Mouse (Mus musculus) thymus, postnatal 25 days (tissue): ENCODE results near the gene Ptk6.

Experiments used
- DNase-seq: peaks from one replicate; pipeline ENCODE4 v3.0.0; 2022

The Ptk6 gene

DNA sequence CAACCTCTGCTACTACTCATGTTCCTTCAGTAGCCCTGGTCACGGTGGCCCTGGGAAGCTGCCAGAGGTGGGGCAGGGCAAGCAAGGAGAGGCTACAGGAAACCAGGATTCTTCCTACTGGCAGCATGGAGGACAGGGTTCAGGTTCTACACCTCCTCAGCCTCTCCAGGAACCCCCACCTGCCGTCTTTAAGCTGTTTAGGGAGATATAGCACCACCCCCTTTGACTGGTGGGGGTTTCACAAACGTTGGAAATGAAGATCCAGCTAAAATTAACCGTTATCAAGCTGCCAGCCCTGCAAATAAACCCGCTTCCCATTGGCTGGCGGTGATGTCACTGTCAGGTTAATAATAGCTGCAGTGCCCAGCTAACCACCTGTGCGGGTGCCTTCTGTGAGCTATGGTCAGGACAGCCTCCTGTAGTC is 43.5 kb downstream of the Ptk6 start:
- DNase-seq = no peak

DNA sequence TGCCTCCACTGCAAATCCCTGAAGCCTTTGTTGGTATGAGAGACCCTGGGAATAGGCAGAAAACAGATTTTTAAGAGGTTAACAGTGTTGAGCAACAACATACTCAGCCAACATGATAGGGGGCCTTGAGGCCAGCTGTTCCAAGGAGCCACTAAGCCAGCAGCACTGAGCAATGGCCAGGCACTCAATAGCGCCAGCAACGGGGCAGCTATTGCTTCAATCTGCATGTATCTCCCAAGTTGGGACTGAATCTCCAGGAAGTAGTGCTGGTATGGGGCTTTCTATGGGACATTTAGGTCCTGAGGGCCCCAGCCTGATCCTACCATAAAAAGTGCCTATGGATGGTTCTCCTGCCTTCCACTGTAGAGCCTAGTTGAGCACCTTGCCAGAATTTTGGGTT is 44.1 kb downstream of the Ptk6 start:
- no peak for DNase-seq

DNA sequence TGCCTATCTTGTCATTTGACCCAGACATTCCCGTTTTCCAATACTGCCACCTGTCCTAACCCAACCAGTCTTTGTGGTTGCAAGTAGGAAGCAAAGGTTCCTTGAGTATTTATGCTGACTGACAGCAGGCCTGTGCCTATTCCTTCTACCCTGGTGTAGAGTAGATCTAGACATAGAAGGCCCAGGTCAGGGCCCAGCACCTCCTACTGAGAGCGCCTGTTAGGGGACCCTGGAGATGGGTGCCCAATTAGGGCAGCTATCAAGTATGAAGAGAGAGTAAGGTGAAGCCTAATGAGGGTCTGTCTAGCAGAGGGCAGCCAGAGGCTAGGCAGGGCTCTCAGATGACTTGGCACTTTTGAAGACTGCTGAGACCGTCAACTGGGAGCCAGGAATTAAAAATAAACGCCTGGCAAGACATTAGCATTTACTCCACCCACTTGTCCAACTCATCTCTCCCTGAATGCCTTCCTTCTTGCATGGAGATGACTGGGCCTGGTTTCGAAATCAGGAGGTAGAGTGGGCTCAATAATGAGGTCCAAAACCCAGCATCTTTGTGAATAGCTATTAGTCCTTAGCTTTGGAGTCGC is 44.8 kb downstream of the Ptk6 start:
- DNase-seq = no peak

DNA sequence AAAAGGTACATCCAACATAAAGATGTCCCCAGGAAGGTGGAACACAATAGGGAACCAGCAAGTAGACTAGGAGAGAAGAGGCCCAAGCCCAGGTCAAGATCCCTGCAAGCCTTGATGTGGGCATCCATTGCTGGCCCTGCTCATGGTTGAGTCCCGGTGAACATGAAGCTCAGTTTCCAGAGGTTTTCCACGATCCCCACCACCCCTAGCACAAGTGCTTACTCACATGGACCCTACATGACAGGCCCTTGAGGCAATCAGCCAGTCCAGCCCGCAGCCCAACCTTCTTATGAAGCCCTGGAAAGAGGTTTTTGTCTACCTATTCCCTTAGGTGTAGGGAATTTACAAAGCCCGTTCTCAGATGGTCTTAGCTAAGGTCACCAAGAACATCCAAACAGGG is 45.4 kb downstream of the Ptk6 start:
- no peak for DNase-seq

DNA sequence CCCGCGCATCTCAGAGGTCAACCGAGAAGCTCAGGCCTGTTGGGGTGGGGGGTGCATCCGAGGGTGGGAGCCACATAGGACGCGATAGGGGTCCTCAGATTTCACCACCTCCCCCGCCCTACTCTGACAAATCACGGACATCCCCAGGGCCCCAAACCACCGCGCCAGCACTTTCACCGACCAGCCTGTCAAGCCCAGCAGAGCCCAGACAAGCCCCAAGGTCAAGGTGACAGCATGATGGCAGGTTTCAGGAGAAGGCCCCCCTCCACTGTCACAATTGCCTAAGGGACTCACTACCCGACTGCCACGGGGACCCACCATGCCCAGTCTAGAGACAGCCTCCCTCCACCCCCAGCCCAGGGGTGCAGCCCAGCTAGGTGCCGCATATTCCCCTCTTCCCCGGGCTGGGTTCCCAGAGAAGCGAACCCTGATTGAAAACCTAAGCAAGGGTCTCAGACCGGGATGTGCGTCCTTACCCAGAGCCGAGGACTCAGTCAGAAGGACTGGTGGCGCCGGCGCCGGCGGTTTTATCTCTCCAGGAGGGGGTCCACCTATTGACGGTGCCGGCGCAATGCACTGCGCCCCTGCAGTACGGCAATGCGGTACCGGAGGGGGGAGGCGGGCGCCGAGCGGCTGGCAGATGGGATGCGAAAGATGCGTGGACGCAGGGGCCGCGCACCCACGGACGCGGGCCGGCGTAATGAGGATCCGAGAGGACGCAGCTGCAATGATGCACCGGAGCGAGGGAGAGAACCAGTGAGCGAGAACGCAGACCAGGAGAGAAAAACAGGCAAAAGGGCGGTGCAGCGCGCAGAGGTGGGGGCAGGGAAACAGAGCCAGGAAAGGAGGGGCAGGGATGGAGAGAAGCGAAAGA is 46.1 kb downstream of the Ptk6 start, which contains the start of gene Eef1a2:
Eef1a2 (minus strand) TSS at position 767 of the 874 bp plus-strand sequence.
- no peak for DNase-seq

DNA sequence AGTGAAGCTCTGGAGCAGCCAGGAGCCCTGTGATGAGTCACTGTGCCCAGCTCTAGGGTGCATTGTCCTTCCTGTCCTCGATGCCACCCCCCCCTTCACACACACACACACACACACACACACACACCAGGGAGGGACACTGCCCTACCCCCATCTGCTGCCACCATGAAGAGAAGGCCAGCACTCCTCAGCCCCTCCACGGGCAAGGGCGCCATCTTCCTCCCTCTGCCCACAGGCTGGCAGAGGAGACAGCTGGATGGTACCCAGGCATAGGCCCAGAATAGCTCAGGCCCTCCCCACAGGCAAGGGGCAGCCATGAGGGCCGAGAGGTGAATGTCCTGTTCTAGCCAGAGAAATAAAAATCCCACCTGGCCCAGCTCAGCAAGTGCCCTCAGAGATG is 46.8 kb downstream of the Ptk6 start:
- DNase-seq = no peak

DNA sequence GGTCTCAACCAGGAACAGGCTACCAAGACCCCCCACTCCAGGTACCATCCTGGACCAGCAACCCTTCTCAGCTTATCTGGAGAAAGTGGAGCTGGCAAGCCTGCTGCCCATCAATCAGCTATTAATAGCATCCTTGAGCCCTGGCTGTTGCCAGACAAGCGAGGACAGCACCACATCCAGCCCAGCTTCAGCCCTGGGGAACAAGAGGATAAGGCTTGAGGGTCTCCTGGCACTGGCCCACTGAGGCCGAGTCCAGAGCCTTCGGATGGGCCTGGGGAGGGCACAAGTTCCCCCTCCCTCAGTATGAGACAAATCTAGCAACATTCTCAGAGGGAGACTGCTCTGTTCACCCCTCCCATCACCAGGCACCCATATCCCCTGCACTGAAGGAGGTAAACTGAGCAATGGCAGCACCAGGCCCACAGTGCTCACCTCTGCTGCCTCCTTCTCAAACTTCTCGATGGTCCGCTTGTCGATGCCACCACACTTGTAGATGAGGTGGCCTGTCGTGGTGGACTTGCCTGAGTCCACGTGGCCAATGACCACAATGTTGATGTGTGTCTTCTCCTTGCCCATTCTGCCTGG is 47.7 kb downstream of the Ptk6 start:
- no peak for DNase-seq

DNA sequence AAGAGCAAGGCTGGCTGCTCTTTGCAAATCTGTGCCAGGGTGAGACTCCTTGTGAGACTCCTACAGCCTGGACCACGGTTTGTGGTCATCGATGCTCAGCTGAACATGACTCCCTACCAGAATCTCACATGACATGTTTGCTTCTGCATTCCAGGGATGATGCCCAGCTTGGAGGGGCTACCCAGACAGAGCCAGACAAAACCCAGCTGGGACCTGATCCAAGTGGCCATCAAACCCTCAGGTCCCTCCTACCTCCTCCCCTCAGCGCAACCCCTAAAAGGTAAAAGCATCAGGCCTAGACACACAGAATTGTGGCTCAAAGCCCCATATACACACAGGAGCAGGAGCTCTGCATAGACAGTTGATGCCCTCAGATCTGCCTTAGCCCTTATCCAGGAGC is 48.2 kb downstream of the Ptk6 start:
- no peak for DNase-seq

DNA sequence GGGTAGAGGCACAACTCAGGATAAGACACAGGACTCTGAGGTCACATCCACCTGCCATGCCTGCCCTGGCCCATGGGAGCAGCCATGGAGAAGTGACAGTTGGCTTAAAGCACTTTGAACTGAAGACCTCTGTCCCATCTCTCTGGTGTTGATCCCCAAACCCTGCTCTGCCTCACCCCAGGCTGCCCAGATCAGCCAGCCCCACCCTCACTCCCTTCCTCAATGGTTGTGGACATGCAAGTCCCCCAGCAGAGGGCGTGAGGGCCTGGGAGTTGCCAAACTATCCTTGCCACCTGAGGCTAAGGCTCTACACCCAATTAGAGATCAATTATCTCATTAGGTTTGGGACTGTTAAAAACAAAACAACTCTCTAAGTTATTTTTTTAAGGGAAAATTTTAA is 48.8 kb downstream of the Ptk6 start:
- DNase-seq = peak; percentile 25

DNA sequence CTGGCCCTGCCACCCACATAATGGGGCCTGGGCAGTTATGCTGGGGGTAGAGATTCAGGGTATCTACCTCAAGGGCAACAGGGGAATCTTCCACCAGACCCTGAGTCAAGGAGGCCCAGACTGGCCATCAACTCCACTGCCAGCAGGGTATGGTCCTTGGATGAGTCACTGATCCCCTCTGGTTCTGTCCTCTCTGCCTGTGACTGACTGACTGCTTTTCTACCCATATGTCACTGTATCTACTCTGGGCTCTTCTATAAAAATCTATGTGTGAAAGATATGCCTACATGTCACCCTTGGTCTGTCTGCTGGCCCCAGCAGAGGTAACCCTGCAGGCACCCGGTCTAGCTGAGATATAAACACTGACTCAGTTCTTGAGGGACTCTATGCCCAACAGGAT is 49.5 kb downstream of the Ptk6 start:
- no peak for DNase-seq

DNA sequence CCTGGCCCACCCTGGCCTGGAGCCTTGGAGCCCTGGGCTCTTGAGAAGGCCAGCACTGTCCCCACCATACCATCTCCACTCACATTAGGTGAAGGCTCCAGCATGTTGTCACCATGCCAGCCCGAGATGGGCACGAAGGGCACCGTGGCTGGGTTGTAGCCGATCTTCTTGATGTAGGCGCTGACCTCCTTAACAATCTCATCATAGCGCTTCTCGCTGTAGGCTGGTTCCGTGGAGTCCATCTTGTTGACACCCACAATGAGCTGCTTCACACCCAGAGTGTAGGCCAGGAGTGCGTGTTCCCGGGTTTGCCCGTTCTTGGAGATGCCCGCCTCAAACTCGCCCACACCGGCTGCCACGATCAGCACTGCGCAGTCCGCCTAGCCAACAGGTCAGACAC is 49.9 kb downstream of the Ptk6 start:
- DNase-seq = no peak

DNA sequence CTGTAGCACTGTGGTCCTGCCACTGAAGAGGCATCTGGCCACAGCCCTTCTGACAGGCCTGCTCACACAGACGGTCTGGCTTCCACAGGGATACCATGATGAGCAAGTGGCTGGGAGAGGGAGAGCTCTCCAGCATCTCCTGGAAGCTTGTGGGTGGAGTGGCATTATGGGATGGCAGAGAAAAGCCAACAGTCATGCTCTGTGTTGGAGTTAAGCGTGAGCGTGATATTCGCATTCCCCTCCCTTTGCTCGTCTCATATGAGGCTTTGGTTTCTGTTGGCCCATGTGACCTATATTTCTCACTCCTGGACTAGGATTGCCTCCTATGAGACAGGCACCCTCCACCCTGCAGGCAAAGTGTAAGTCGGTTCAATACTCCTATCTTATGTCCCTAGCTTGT is 52.3 kb downstream of the Ptk6 start:
- DNase-seq = no peak

DNA sequence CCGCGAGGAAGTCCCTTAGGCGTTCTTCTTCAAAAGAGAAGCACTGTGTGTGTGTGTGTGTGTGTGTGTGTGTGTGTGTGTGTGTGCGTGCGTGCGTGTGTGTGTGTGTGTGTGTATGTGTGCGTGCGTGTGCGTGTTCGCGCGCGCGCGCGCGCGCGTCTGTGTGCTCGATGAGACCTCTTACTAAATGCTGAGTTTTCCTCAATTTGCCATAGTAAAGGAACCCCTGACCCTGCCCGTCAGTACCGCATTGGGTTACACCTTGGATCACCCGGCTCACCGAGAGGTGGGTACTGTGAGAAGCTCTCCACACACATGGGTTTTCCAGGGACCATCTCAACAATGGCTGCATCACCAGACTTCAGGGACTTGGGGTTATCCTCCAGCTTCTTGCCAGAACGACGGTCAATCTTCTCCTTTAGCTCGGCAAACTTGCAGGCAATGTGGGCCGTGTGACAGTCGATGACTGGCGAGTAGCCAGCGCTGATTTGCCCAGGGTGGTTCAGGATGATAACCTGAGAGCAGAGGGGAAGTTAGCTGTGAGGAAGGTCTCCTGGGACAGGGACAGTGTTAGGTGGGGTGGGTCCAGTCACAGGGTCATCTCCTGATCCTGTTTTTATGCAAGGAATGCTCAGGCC is 54.2 kb downstream of the Ptk6 start:
- no peak for DNase-seq

DNA sequence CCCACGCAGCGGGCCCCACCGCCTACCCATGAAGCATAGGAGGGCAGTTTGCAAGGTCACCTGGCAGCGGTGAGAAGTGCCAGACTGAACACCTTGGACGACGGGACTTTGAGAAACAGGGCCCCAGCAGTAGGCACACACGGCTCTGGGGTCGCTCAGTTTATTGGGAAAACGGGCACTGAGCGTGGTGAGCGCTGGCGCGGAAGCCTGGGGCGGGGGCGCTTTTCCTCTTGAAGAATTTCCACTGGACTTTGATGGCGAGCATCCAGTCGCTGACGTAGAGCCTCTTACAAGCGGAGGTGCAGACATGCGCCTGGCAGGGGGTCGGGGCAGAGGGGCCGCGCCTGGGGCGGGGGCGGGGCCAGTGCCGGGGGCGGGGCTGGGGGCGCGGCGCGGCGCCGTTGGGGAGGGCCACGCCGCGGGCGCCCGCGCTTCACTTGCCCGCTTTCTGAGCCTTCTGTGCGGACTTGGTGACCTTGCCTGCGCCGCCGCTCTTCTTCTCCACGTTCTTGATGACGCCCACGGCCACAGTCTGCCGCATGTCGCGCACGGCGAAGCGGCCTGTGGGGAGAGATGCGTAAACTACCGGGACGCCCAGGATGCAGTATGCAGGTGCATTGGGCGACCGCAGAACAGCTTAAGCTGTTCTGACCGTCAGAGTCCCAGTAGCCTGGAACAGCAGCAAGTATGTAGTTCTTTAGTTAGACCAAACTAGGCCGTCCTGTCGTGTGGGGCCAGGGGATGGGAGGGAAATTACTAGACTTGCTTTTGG is 54.9 kb downstream of the Ptk6 start:
- peak; percentile 13 for DNase-seq

DNA sequence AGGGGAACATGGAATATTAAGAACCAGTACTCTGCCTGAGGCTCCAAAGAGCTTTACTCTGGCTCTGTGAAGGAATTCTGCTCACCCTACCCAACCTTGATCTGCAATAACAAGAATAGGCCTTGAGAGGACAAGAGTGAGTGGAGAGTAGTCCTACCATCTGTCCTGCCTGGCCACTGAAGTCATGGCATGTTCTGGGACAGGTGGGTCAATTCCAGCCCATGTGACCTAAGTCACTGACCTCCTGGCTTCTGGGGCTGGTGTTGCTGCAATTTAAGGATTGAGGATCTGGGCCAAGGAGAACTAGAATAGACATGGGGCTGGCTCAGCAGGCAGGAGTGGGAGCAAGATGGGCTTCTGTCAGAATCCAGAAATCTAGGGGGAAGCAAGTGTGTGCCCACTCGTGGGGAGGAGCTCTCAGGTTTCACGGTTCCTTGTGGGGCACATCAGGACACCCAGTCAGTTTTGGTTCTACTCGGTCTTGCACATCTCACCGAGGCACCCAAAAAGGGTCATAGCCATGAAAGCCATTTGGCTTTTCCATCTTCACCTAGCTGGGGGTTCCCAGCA is 55.5 kb downstream of the Ptk6 start:
- no peak for DNase-seq

DNA sequence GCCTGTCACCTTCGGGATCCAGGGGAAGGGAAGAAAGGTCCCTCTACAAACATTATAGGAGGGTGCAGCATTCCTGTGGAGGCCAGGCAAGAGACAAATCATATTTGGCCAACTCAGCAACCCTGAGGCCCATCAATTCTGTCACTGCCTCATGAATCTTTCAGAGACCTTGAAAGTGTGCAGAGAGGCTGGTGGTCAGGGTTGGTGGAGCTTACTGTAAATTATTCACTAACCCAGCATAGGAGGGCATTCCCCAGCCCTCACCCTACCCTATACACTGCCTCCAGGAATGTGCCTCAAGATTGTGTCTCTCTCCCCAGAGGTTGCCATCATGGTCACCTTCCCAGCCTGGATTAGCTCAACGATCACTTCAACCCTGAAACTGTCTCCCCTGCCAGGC is 57.9 kb downstream of the Ptk6 start:
- no peak for DNase-seq
